Mouse (Mus musculus): ENCODE measurements at regions not wholly inside any gene's neighbourhood (a gene's known extent, or its start where the extent isn't known, plus 50 kb on each side); places are given as distances from the start of the nearest gene placed in this dataset.
A peak's percentile ranks its signal among the peaks of the same experiment; 100 is the strongest.

DNA sequence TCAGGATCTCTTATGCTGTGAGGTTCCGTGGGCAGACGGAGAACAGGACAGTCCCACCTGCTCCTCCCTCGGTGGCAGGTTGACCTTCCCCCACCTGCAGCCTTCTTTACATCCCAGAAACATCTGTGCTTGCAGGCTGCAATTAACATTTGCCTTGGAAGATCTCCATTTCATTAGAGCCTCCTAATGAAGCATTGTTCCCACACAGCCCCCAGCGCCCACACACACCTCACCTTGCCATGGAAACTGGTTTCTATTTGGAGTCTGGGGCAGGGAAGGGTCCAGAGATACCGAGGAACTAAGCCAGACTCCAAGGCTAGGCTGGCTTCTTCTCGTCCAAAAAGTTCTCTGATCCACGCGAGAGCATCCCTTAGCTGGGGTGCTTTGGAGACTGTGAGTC lies 56.6 kb upstream of the Rpl38 start:
- Histone ChIP-seq H3K36me3 (ENCODE audit: control insufficient read depth, insufficient read depth, low read length, poor library complexity, severe bottlenecking) (no peaks in the 10 kb centered on the region), H3K27me3 (ENCODE audit: control insufficient read depth, insufficient read depth, low read length, poor library complexity, severe bottlenecking) (no peaks in the 10 kb centered on the region)
- no peak for DNase-seq (ENCODE audit: low read depth, low spot score)

DNA sequence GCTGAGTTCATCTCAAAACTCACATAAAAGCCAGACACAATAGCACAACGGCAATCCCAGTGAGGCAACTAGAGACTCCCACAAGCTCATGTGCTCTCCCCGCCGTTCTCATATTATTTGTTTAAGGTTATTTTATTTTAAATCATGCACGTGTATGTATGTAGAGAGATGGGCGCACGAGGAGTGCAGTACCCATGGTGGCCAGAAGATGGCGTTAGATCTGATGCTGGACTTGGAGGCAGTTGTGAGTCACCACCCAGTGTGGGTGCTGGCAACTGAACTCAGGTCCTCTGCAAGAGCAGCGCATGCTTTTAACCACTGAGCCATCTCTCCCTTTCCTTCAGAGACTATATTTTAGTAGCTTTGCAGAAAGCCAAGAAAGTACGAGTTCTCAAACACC lies 60.3 kb upstream of the Rpl38 start:
- DNase-seq (ENCODE audit: low read depth, low spot score) = no peak
- Histone ChIP-seq H3K36me3 (ENCODE audit: control insufficient read depth, insufficient read depth, low read length, poor library complexity, severe bottlenecking) (no peaks in the 10 kb centered on the region), H3K27me3 (ENCODE audit: control insufficient read depth, insufficient read depth, low read length, poor library complexity, severe bottlenecking) (no peaks in the 10 kb centered on the region)

DNA sequence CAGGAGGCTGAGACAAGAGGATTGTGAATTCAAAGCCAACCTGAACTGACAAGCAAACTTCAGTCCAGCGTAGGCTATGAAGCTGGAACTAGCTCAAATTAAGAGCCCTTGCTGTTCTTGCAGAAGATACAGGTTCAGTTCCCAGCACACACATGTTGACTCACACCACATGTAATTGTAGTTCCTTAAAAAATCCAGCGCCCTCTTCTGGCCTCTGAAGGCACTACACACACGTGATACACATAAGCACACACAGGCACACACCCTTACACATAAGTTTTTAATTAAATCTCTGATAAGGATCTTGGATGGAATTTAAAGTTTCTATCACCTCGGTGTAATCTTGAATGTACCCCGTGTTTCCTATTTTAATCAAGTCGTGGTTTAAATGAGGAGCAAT lies 65.2 kb upstream of the Rpl38 start:
- no peak for DNase-seq (ENCODE audit: low read depth, low spot score)
- Histone ChIP-seq H3K27me3 (ENCODE audit: control insufficient read depth, insufficient read depth, low read length, poor library complexity, severe bottlenecking) (no peaks in the 10 kb centered on the region), H3K36me3 (ENCODE audit: control insufficient read depth, insufficient read depth, low read length, poor library complexity, severe bottlenecking) (no peaks in the 10 kb centered on the region)

DNA sequence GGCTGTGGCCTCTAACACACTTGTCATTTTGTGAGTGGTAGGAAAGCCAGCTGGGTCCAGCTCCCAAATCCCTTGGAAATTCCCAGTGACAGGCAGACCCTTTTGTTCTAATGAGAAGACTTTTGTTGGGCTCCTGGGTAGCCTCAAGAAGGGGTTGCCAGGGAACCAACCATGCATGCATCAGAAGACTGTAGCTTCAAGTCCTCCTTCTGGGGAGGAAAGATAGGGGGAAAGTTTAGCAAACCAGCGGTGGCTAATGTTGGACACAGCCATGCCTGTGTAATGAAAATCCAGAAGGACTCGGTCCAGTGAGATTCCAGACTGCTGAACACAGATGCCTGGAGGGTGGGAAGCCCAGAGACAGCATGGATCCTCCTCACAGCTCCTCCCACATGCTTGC lies 71.1 kb upstream of the Rpl38 start:
- no peaks in the 10 kb centered on the region for H3K36me3 ChIP-seq (ENCODE audit: control insufficient read depth, insufficient read depth, low read length, poor library complexity, severe bottlenecking)
- DNase-seq (ENCODE audit: low read depth, low spot score) = no peak
- no peaks in the 10 kb centered on the region for H3K27me3 ChIP-seq (ENCODE audit: control insufficient read depth, insufficient read depth, low read length, poor library complexity, severe bottlenecking)

DNA sequence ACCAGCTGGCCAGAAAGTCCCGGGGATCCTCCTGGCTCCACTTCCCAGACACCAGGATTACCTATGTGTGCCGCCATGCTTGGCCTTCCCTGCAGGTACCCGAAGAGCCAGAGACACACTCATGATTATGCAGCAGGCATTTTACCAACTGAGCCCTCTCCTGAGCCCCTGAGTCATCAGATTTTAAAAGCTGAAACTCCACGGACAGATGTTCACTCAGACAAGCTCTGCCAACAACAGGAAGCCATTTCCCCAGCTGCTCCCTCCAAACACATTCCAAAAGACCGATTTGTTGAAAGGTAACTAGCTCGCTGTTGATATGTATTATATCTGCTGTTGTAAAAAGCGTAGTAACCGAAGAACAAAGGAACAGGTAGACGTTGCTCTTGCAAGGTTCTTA lies 75.4 kb upstream of the Rpl38 start:
- Histone ChIP-seq H3K27me3 (ENCODE audit: control insufficient read depth, insufficient read depth, low read length, poor library complexity, severe bottlenecking) (no peaks in the 10 kb centered on the region), H3K36me3 (ENCODE audit: control insufficient read depth, insufficient read depth, low read length, poor library complexity, severe bottlenecking) (no peaks in the 10 kb centered on the region)
- no peak for DNase-seq (ENCODE audit: low read depth, low spot score)

DNA sequence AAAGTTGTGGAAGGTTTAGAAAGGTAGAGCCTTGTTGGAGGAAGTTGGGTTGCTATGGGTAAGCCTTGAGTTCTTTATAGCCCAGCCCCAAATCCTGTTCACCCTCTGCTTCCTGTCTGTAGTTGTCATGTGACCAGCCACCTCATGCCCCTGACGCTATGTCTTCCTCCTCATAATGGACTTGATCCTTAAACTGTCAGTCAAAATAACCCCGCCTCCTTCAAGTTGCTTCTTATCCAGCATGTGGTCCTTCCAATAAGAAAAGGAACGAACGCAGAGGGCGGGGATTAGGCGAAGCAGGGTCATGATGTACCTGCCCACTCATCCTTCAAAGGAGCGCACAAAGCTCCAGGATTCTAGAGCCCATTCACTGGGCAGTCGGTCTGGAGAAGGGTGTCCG lies 79.8 kb upstream of the Rpl38 start:
- no peaks in the 10 kb centered on the region for H3K36me3 ChIP-seq (ENCODE audit: control insufficient read depth, insufficient read depth, low read length, poor library complexity, severe bottlenecking)
- H3K27me3 ChIP-seq (ENCODE audit: control insufficient read depth, insufficient read depth, low read length, poor library complexity, severe bottlenecking) = no peaks in the 10 kb centered on the region
- DNase-seq (ENCODE audit: low read depth, low spot score) = no peak

DNA sequence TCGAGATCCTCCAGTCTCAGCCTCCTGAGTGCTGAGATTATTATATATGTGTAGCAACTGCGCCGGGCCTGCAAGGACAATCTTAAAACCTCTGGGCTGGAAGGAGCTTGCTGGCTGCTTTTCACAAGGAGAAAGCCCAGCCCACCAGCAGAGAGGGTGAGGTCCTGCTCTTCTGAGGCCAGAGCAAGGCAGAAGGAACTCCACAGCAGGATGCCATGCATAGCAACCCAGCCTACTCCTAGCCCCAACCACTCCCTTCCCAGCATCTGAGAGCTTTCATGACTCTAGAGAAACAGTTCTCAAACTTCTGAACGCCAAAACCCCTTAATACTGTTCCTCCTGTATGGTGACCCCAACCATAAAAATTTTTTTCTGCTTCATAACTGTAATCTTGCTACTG lies 80.3 kb upstream of the Rpl38 start:
- DNase-seq (ENCODE audit: low read depth, low spot score) = no peak
- Histone ChIP-seq H3K27me3 (ENCODE audit: control insufficient read depth, insufficient read depth, low read length, poor library complexity, severe bottlenecking) (no peaks in the 10 kb centered on the region), H3K36me3 (ENCODE audit: control insufficient read depth, insufficient read depth, low read length, poor library complexity, severe bottlenecking) (no peaks in the 10 kb centered on the region)

DNA sequence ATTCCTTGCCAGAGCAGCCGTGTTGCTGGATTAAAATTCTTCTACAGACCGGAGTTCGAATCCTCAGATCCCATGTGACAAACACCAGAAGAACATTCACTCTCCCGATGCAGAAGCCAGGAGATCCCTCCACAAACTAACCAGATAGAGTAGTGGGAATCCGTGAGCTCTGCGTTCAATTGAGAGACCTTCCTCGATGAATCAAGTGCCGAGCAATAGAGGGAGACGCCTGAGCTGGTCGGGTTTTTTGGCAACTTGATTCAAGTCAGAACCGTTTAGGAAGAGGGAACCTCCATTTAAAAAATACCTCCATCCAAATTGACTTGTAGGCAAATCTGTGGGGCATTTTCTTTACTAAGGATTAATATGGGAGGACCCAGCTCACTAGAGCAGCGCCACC lies 81.9 kb upstream of the Rpl38 start:
- Histone ChIP-seq H3K27me3 (ENCODE audit: control insufficient read depth, insufficient read depth, low read length, poor library complexity, severe bottlenecking) (no peaks in the 10 kb centered on the region), H3K36me3 (ENCODE audit: control insufficient read depth, insufficient read depth, low read length, poor library complexity, severe bottlenecking) (no peaks in the 10 kb centered on the region)
- DNase-seq (ENCODE audit: low read depth, low spot score) = no peak

DNA sequence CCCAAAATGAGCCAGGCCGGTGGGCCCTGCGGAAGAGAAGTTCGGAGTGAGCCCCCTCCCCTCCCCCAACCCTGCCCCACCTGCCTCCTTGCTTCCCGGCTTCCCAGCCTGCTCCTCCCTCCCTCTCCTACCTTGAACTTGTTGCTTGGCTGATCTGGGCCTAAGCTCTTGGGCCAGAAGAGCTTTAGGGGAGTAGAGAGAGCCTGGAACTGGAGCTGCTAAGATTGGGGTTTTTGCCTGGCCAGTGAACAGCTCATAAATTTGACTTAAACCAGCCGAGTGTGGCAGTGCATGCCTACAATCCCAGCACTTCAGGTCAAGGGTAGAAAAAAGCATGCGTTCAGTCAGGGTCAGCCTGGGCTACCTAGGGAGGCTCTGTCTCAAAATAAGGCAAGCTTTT lies 83.5 kb upstream of the Rpl38 start:
- DNase-seq (ENCODE audit: low read depth, low spot score) = no peak
- H3K27me3 ChIP-seq (ENCODE audit: control insufficient read depth, insufficient read depth, low read length, poor library complexity, severe bottlenecking) = no peaks in the 10 kb centered on the region
- H3K36me3 ChIP-seq (ENCODE audit: control insufficient read depth, insufficient read depth, low read length, poor library complexity, severe bottlenecking) = no peaks in the 10 kb centered on the region

DNA sequence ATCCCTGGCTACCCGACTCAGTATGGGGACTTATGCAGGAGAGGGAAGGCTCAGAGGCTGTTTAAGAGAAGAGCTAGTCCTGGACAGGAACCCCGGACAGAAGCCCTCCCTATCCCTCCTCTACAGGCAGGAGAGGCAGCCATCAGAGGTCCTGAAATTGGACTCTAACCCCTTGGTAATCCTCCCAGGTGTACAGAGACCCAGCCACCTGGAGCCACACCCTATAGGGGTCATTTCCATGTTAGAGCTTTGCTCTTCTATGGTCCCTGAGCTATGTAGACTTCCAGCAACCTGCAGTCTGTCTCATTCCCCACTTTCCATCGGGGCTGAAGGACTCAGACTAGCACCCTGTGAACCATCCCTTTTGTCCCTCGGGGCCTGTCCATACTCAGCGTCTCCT lies 84.2 kb upstream of the Rpl38 start:
- no peak for DNase-seq (ENCODE audit: low read depth, low spot score)
- no peaks in the 10 kb centered on the region for H3K36me3 ChIP-seq (ENCODE audit: control insufficient read depth, insufficient read depth, low read length, poor library complexity, severe bottlenecking)

DNA sequence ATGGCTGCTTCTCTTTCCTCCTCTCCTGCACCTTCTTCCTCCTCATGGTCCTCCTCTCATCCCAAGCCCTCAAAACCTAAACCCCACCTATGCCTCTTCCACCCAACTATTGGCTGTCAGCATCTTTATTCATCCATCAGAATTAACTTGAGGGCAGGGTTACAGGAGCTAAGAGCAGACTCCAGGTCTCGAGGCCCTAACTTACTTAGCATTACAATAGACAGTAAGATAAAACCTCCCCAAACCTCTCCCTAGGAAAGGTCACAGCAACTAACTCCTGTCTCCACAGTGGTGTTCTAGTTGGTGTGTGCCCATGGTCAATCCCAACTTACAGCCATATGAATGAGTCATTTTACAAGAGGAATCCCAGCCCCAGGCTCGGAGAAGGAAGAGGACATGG lies 88.3 kb upstream of the Rpl38 start:
- Histone ChIP-seq H3K27me3 (ENCODE audit: control insufficient read depth, insufficient read depth, low read length, poor library complexity, severe bottlenecking) (no peaks in the 10 kb centered on the region), H3K36me3 (ENCODE audit: control insufficient read depth, insufficient read depth, low read length, poor library complexity, severe bottlenecking) (no peaks in the 10 kb centered on the region)
- no peak for DNase-seq (ENCODE audit: low read depth, low spot score)

More for the DNA sequence above, 84.2 kb upstream of the Rpl38 start:
- no peaks in the 10 kb centered on the region for H3K27me3 ChIP-seq (ENCODE audit: control insufficient read depth, insufficient read depth, low read length, poor library complexity, severe bottlenecking)

DNA sequence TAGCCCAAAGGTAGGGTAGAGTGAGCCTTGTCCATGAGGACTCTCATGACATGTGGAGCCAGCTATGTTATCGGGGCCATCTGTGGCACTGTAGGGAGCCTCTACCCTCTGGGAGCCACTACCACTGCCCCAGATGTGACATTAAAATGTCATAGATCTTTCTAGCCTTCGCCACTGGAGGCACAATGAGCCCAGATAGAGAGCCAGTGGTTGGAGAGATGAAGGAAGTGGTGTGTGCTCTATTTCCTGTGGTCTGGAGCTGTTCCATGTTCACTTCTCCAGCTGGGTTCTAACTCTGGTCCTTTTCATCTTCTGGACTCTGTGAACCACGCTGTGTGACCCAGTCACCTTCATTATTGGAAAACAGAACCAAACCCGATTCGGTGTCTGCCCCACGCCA lies 89.8 kb upstream of the Rpl38 start:
- Histone ChIP-seq H3K27me3 (ENCODE audit: control insufficient read depth, insufficient read depth, low read length, poor library complexity, severe bottlenecking) (no peaks in the 10 kb centered on the region), H3K36me3 (ENCODE audit: control insufficient read depth, insufficient read depth, low read length, poor library complexity, severe bottlenecking) (no peaks in the 10 kb centered on the region)
- no peak for DNase-seq (ENCODE audit: low read depth, low spot score)

DNA sequence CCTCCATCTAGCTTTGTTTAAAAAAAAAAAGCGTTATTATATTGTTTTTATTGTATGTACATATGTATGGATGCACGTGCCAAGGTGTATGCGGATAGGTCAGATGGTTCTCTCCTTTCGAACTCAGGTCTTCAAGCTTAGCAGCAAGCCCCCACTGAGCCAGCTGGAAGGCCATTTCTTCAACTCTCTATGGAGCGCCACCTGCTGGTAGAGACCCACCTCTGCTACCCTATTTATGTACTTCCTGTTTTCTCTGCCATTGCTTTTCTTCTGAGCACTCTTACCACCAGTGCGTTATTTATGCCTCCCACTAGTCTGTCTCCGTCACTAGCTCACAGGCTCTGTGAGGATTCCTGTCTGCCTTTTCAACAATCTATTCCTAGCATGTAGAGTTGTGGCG lies 91.5 kb upstream of the Rpl38 start:
- Histone ChIP-seq H3K36me3 (ENCODE audit: control insufficient read depth, insufficient read depth, low read length, poor library complexity, severe bottlenecking) (no peaks in the 10 kb centered on the region), H3K27me3 (ENCODE audit: control insufficient read depth, insufficient read depth, low read length, poor library complexity, severe bottlenecking) (no peaks in the 10 kb centered on the region)
- peak; percentile 31 for DNase-seq (ENCODE audit: low read depth, low spot score)

DNA sequence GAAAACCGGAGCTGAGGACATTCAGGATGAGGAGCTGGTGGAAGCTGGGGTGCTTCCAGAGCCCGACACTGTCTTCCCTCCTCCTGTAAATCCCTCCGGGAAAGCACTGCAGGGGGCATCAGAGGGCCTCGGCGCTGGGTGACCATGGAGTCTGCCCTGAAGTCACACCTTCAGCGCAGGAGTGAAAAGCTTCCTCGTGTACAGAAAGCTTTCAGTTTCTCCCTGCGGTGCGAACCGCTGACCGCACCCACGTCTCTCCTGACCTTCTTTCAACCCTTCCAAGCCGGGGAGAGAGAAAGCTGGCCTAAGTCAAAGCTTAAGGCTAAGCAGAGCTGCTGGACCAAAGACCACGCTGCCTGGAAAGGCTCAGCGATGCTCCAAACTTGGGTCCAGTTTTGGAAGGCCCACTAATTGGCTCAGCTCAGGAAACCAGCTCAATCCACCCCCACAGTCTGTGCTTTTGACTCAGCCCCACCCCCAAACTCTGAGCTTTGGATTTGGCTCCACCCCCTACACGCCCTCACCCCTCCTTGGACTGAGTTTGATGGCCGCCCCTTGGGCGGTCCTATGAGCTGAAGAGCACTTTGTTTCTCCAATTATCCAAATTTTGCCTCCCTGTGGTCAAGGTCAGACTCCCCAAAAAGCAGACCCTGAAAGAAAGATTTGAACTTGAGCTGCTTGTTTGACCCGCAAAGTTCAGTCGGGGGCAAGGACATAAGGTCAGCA lies 97.0 kb upstream of the Rpl38 start:
- 0 out of 2 replicates have a peak, but pooled peaks cover 2% of the 10 kb centered on the region for H3K27me3 ChIP-seq (ENCODE audit: control insufficient read depth, insufficient read depth, low read length, poor library complexity, severe bottlenecking)
- no peak for DNase-seq (ENCODE audit: low read depth, low spot score)
- H3K36me3 ChIP-seq (ENCODE audit: control insufficient read depth, insufficient read depth, low read length, poor library complexity, severe bottlenecking) = no peaks in the 10 kb centered on the region

DNA sequence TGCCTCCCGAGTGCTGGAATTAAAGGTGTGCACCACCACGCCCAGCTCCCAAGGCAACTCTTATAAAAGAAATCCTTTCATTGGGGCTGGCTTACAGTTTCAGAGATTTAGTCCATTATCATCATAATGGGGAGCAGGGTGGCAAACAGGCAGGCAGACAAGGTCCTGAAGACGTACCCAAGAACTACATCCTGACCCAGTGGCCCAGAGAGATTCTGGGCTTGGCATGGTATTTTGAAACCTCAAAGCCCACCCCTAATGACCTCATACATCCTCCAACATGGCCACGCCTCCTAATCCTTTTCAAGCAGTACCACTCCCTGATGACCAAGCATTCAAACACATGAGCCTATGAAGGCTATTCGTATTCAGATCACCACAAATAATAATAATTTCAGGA lies 98.2 kb upstream of the Rpl38 start:
- H3K27me3 ChIP-seq (ENCODE audit: control insufficient read depth, insufficient read depth, low read length, poor library complexity, severe bottlenecking) = 0 out of 2 replicates have a peak, but pooled peaks cover 2% of the 10 kb centered on the region
- no peaks in the 10 kb centered on the region for H3K36me3 ChIP-seq (ENCODE audit: control insufficient read depth, insufficient read depth, low read length, poor library complexity, severe bottlenecking)
- no peak for DNase-seq (ENCODE audit: low read depth, low spot score)

Measured in splenic B cell, adult 2 months (primary cell).